Mouse (Mus musculus): ENCODE measurements around the gene Ccdc69.

DNA sequence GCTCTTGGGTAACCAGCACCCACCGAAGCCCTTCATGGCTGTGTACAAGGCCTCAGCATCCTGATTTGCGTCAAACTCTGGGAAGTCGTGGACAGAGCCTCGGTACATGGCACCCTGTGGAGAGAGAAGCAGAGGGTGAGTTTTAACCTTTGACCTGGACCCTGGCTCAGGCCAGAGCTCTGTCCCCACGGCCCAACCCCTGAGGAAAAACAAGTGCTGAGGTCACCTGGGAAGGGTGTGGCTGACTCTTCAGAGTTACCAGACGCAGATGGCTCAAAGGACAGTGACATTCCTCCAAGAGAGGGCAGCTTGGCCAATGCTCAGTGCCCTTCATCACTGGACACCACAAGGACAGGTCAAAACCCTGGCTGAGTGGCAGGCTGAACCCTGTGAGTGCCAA is 64.1 kb downstream of the Ccdc69 start:
- TF ChIP-seq CTCF (IDR thresholded peaks at IDR 0.05; ENCODE audit: low read depth), result no peak
- TF ChIP-seq EP300 (IDR thresholded peaks at IDR 0.05; ENCODE audit: low read depth), result no peak

Data from heart, postnatal 0 days (tissue).